In genomic region chr9:120521161-120521560, GRCm38 (mm10) we compare ENCODE assay signal across 36 mouse cellular contexts. TPM values are rescaled to one million over a fixed set of nuclear protein-coding genes. Genes with fewer than 3 reads are reported as not detected.
"Had no signal": no experiment of that assay in that cellular context is flagged by ENCODE, and none has a peak within 500 bp of the region (broad histone marks: within the 10 kb centered on the region; RNA-seq: fewer than 3 reads in every experiment).

No protein-coding gene starts in this region.

- ATAC-seq: hindbrain, embryonic 16.5 days; hindbrain, postnatal 0 days; inflammation-experienced regulatory T-cells, adult 6 months; intestine, embryonic 15.5 days; intestine, embryonic 16.5 days; intestine, postnatal 0 days had no signal

- H3K27me3 ChIP-seq: heart, embryonic 12.5 days; heart, embryonic 13.5 days; heart, embryonic 15.5 days; hindbrain, embryonic 12.5 days; hindbrain, embryonic 13.5 days; hindbrain, embryonic 15.5 days; intestine, embryonic 15.5 days; kidney, embryonic 15.5 days had no signal

- DNase-seq: heart, postnatal 10 days; heart, postnatal 14 days; heart, postnatal 36 days; heart, postnatal 4 days; kidney, adult 11 months; kidney, adult 18-20 months; kidney, adult 2 months; kidney, adult 8-10 months; kidney, adult 9 months; kidney, postnatal 10 days; kidney, postnatal 14 days; kidney, postnatal 25 days; kidney, postnatal 36 days; kidney, postnatal 4 days; layer of hippocampus, adult 9-11 months; layer of hippocampus, postnatal 36 days had no signal

- H3K9me3 ChIP-seq: heart, embryonic 12.5 days; heart, embryonic 13.5 days; heart, embryonic 15.5 days; hindbrain, embryonic 10.5 days; hindbrain, embryonic 12.5 days; hindbrain, embryonic 13.5 days; hindbrain, embryonic 15.5 days; intestine, embryonic 15.5 days; kidney, embryonic 15.5 days had no signal

- H3K4me3 ChIP-seq: heart, embryonic 12.5 days; heart, embryonic 13.5 days; heart, embryonic 15.5 days; hindbrain, embryonic 10.5 days; hindbrain, embryonic 12.5 days; hindbrain, embryonic 13.5 days; hindbrain, embryonic 15.5 days; intestine, embryonic 15.5 days; kidney, embryonic 15.5 days; layer of hippocampus, adult 2 months; left cerebral cortex, adult 2 months had no signal

- H3K4me1 ChIP-seq: heart, embryonic 12.5 days; heart, embryonic 13.5 days; heart, embryonic 15.5 days; hindbrain, embryonic 12.5 days; hindbrain, embryonic 13.5 days; hindbrain, embryonic 15.5 days; intestine, embryonic 15.5 days had no signal

- H3K36me3 ChIP-seq: heart, embryonic 12.5 days; heart, embryonic 13.5 days; heart, embryonic 15.5 days; hindbrain, embryonic 10.5 days; hindbrain, embryonic 12.5 days; hindbrain, embryonic 13.5 days; hindbrain, embryonic 15.5 days; intestine, embryonic 15.5 days; kidney, embryonic 15.5 days had no signal

RNA-seq across cellular contexts. Expression of gene Entpd3, which starts 18.5 kb away (rescaled TPM):
- total RNA-seq: heart, postnatal 10 days; heart, postnatal 25 days; heart, postnatal 36 days; hematopoietic stem cell, adult 5-6 weeks had no signal
- polyA plus RNA-seq: heart, embryonic 14.5 days; heart, postnatal 0 days had no signal
